Mouse (Mus musculus): ENCODE data around the gene Emb. TPM values are rescaled to one million over a fixed set of nuclear protein-coding genes. Genes with fewer than 3 reads are reported as not detected.
A peak's percentile ranks its signal among the peaks of the same experiment; 100 is the strongest.

Emb gene
- polyA plus RNA-seq, 1 experiment from 2014 or later: 58.1 TPM

DNA sequence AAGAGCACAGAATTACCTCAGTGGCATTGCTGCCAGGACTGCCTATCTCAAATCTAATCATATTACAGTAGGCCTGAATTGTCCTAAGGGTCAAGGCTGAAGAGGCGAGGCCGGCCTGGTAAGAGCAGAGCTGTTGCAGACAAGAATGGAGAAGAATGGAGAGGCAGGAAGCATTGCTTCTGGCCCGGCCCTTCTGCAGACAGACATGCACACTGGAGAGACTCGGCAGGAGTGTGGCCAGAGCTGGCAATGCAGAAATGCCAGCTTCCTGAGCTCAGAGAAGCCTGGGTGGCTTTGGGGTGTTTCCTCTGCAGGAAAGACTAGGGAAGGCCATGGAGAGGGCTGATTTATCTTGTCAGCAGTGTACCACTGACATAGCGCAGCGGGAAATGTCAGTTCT, 17.2 kb downstream of the Emb start:
- no peak overlapping the region for H3K27ac ChIP-seq (replicated peaks)
- H3K27me3 ChIP-seq (ENCODE audit: low read depth, poor library complexity, severe bottlenecking): no peaks in the 10 kb centered on the region
- 81% methylated on average over 6 of the region's 6 CpGs for WGBS
- no peak overlapping the region for H3K4me3 ChIP-seq
- no peaks in the 10 kb centered on the region for H3K9me3 ChIP-seq (replicated peaks)
- no peak for DNase-seq (ENCODE audit: low spot score)
- peaks cover 13% of the 10 kb centered on the region for H3K36me3 ChIP-seq
- peaks cover 19% of the 10 kb centered on the region for H3K4me1 ChIP-seq

DNA sequence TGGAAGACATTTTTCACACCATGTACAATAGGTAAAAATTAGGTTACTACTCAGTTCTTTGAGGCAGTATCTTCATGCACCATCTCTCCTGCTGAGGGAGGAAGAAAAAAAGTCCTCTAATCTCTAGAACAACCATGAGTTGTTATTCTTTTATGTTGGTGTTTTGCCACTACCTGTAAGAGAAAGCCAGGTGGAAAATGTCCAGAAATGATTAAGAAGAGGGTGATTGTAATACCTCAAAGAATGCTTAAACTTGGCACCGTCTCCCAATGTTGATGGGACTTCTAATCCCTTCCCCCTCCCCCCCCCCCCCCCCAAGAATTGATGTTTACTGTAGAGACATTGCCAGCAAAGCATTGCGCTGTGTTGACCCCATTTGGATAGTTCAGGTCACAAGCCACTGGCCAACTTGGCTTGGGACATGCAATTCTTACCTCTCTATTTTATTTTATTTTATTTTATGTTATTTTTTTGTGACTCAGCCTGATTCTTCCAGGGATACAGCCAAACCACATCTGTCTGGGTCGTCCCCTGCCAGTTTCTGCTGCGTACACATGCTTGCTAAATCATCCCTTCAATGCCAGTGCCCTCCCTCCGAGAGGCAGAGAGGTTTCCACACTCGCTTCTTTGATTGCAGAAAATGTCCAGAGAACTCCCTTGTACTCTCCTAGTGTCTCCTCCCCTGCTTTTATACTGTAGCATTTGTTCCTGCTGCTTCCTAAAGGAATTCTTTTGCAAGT, 22.2 kb downstream of the Emb start:
- H3K27ac ChIP-seq (replicated peaks): no peak overlapping the region
- H3K4me3 ChIP-seq: no peak overlapping the region
- WGBS: 89% methylated on average over 6 of the region's 6 CpGs
- DNase-seq (ENCODE audit: low spot score): no peak
- H3K4me1 ChIP-seq: peaks cover 10% of the 10 kb centered on the region
- H3K27me3 ChIP-seq (ENCODE audit: low read depth, poor library complexity, severe bottlenecking): no peaks in the 10 kb centered on the region
- peaks cover 22% of the 10 kb centered on the region for H3K36me3 ChIP-seq
- no peaks in the 10 kb centered on the region for H3K9me3 ChIP-seq (replicated peaks)

DNA sequence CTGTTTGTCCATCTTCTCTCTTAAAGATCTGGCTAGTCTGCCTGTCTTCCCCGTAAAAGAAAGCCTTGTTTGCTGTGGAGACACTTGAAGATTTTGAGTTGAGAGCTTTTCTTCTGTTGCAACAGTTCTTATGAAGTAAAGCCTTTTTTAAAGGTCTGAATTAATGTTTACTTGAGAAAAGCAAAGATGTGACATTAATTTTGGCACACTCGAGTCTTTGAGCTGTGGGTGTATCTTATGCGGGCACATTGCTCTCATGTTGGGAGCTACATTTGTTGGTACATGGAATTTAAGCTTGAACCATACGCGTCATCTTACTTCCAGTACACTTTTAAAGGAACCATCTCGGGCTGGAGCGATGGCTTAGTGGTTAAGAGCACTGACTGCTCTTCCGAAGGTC, 25.5 kb downstream of the Emb start:
- no peak overlapping the region for H3K27ac ChIP-seq (replicated peaks)
- H3K4me1 ChIP-seq: peaks cover 23% of the 10 kb centered on the region
- DNase-seq (ENCODE audit: low spot score): no peak
- no peak overlapping the region for H3K4me3 ChIP-seq
- H3K27me3 ChIP-seq (ENCODE audit: low read depth, poor library complexity, severe bottlenecking): no peaks in the 10 kb centered on the region
- H3K9me3 ChIP-seq (replicated peaks): no peaks in the 10 kb centered on the region
- H3K36me3 ChIP-seq: peaks cover 21% of the 10 kb centered on the region
- WGBS: 91% methylated on average over 8 of the region's 8 CpGs

DNA sequence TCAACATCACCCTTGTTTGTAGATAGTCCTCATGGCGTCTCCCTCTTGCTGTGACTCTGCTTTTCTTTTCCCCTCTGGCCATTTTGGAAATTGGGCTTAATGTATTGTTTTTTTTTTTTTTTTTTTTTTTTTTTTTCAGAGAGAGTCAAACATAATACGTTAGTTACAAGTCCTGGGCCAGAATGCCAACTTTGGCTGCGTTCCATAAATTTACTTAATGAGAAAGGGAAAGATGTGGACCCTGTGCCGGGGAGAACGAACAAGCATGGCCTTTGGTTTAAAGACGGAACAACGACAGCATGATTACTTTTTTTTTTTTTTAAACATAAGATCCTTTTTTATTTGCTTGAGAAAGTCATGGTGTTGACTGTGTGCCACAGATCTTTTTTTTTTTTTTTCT, 26.1 kb downstream of the Emb start:
- Histone ChIP-seq H3K27ac (replicated peaks) (no peak overlapping the region), H3K4me3 (no peak overlapping the region), H3K36me3 (peaks cover 19% of the 10 kb centered on the region), H3K9me3 (replicated peaks) (no peaks in the 10 kb centered on the region), H3K27me3 (ENCODE audit: low read depth, poor library complexity, severe bottlenecking) (no peaks in the 10 kb centered on the region), H3K4me1 (peaks cover 23% of the 10 kb centered on the region)
- WGBS: 82% methylated on average over 7 of the region's 7 CpGs
- DNase-seq (ENCODE audit: low spot score): no peak

DNA sequence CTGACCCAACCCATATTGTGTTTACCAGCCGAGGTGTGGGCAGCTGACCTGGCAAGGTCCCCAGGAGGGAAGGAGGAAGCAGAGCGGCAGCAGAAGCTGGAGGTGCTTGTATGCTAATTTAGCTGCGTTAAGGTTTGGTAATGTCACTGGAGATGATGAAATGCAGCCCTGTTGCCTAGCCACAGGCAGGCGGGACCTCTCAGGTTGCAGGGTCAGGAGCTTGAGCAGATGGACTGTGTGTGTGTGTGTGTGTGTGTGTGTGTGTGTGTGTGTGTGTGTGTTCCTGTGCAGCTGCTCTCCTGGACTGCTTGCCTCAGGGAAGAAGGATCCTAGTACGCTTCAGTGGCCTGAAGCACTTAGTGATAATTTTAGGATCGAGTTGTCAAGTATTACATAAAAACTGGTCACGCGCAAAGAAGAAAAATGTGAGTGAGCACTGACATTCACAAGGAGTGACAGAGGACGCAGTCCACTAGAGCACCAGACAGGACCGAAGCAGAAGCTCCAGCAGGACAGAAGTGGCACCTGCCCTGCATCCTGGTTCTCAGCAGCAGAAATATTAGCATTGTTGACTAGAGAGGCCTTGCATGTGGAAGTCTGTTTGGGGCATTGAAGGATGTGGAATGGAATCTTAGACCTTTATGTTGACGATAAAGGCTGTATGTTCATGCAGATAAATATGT, 27.3 kb downstream of the Emb start:
- Histone ChIP-seq H3K9me3 (replicated peaks) (no peaks in the 10 kb centered on the region), H3K4me1 (peaks cover 23% of the 10 kb centered on the region), H3K4me3 (no peak overlapping the region), H3K27me3 (ENCODE audit: low read depth, poor library complexity, severe bottlenecking) (no peaks in the 10 kb centered on the region), H3K36me3 (peaks cover 19% of the 10 kb centered on the region), H3K27ac (replicated peaks) (peak overlapping the region; percentile 71)
- DNase-seq (ENCODE audit: low spot score): peak; percentile 51
- WGBS: 66% methylated on average over 11 of the region's 11 CpGs

DNA sequence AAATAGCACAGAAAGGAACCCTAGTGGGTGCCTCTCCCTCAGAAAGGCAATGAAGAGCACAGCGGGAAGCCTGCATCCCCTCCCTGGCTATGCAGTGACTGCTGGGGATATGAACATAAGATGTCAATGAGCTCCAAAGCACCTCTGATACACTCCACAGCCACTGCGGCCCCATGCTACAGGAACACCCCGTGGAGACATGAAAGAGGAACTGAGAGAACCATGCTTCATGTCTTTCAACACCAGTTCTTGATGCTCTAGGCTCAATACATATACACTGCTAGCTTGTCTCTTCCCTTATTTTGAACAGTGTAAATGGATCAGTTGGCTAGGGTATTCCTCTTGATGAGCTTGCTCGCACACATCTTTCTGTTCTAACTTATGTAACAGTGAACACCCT, 28.8 kb downstream of the Emb start:
- Histone ChIP-seq H3K4me1 (peaks cover 20% of the 10 kb centered on the region), H3K27ac (replicated peaks) (0 out of 2 replicates have a peak overlapping the region, but pooled peaks have one; percentile 38), H3K4me3 (no peak overlapping the region), H3K9me3 (replicated peaks) (no peaks in the 10 kb centered on the region), H3K27me3 (ENCODE audit: low read depth, poor library complexity, severe bottlenecking) (no peaks in the 10 kb centered on the region), H3K36me3 (peaks cover 19% of the 10 kb centered on the region)
- DNase-seq (ENCODE audit: low spot score): no peak
- 88% methylated on average over 4 of the region's 4 CpGs for WGBS

DNA sequence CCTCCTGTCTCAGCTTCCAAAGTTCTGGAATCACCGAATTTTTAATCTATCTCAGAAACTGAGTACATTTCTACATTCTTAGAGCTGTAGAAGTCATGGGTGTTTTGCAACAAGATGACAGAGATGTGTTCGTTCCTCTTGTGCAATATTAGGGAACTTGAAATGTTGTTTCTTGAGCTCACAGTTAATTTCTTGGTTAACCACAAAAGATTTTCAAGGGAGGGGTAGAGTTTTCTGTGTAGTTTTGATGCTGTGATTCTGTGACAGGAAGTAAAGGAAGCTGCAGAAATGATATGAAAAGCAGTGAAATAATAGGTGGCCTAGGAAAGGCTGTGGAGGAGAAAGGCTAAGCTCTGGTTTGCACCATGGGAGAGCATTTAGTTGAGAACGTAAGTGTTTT, 33.7 kb downstream of the Emb start:
- Histone ChIP-seq H3K27me3 (ENCODE audit: low read depth, poor library complexity, severe bottlenecking) (no peaks in the 10 kb centered on the region), H3K36me3 (0 out of 2 replicates have a peak, but pooled peaks cover 7% of the 10 kb centered on the region), H3K27ac (replicated peaks) (no peak overlapping the region), H3K4me1 (peaks cover 9% of the 10 kb centered on the region; the same call in 1 of the 2 replicates), H3K9me3 (replicated peaks) (no peaks in the 10 kb centered on the region), H3K4me3 (no peak overlapping the region)
- no peak for DNase-seq (ENCODE audit: low spot score)
- 91% methylated on average over 3 of the region's 3 CpGs for WGBS

DNA sequence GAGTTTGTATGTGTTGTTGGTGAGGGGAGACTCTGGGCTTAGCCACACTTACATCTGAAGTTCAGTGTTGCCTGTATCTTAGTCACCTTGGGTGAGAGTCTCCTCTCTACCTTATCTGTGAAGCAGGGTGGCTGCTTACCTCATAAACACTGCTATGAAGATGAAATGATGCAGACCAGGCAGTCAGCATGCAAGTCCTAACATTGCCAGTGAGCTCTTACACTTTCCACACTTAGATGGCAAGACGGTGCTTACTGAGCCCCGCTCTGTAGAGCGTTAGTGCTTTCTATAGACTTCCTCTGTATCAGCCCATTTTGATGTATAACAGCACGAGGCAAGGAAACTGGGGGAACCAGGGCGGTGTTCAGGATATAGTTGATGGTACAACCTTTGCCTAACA, 34.3 kb downstream of the Emb start:
- Histone ChIP-seq H3K27me3 (ENCODE audit: low read depth, poor library complexity, severe bottlenecking) (no peaks in the 10 kb centered on the region), H3K4me1 (peaks cover 12% of the 10 kb centered on the region; the same call in 1 of the 2 replicates), H3K36me3 (0 out of 2 replicates have a peak, but pooled peaks cover 7% of the 10 kb centered on the region), H3K9me3 (replicated peaks) (no peaks in the 10 kb centered on the region), H3K27ac (replicated peaks) (no peak overlapping the region), H3K4me3 (no peak overlapping the region)
- DNase-seq (ENCODE audit: low spot score): no peak
- 94% methylated on average over 5 of the region's 5 CpGs for WGBS

DNA sequence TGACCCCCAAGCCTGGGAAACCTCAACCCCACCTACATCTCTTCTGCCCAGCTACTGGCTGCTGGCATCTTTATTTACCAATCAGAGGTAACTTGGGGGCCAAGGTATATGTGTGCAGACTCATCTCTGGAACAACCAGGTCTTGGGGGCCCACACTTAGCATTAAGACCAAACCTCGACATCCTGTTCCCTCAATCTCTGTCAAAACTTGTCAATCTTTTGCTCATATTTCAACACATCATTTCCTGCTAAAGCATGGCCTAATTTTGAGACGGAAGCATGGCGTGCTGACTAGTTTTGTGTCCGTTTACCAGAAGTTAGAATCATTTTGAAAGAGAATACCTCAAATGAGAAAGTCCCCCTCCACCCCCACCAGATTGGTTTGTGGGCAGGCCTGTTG, 52.4 kb downstream of the Emb start:
- WGBS: 92% methylated on average over 4 of the region's 4 CpGs
- Histone ChIP-seq H3K4me1 (peaks cover 2% of the 10 kb centered on the region; the same call in 1 of the 2 replicates), H3K27me3 (ENCODE audit: low read depth, poor library complexity, severe bottlenecking) (no peaks in the 10 kb centered on the region), H3K4me3 (no peak overlapping the region), H3K36me3 (peaks cover 42% of the 10 kb centered on the region), H3K9me3 (replicated peaks) (no peaks in the 10 kb centered on the region), H3K27ac (replicated peaks) (no peak overlapping the region)
- DNase-seq (ENCODE audit: low spot score): no peak

DNA sequence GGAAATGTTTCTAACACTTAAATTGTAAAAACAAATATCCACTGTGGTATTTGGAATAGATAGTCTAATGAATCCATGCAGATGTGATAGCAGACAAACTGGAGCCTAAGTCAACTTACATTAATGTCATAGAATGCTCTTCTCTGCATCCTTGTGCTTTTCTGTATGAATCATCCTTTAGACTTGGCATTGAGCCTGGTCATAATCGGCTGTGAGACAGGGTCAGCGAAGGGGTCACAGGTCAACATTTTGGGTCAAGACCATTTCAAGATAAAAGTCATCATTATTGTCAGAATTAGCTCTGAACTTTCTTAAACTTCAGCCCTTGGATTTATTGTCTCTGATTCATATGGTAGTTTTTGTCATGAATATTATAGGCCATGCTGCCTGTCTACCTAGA, 57.8 kb downstream of the Emb start:
- Histone ChIP-seq H3K4me1 (peaks cover 7% of the 10 kb centered on the region; the same call in 1 of the 2 replicates), H3K27me3 (ENCODE audit: low read depth, poor library complexity, severe bottlenecking) (no peaks in the 10 kb centered on the region), H3K9me3 (replicated peaks) (no peaks in the 10 kb centered on the region), H3K4me3 (no peak overlapping the region), H3K36me3 (peaks cover 54% of the 10 kb centered on the region), H3K27ac (replicated peaks) (no peak overlapping the region)
- 73% methylated on average over 2 of the region's 2 CpGs for WGBS
- no peak for DNase-seq (ENCODE audit: low spot score)

DNA sequence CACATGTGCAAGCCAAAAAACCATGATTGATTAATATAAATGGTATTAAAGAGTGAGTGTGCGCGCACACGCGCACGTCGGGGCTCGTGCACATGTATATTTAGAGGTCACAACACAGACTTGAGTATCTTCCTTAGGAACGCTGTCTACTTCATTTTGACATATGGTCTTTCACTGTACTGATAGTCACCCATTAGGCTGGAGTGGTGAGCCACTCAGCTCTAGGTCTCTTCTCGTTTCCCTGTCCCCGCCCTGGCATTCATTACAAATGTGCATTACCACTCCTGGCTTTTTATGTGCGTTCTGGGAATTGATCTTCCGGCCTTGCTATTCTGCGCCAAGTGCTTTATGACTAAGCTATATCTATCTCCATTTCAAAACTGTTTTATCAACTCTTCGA, 59.6 kb downstream of the Emb start:
- no peak for DNase-seq (ENCODE audit: low spot score)
- H3K27ac ChIP-seq (replicated peaks): no peak overlapping the region
- 93% methylated on average over 14 of the region's 14 CpGs for WGBS
- no peaks in the 10 kb centered on the region for H3K9me3 ChIP-seq (replicated peaks)
- H3K27me3 ChIP-seq (ENCODE audit: low read depth, poor library complexity, severe bottlenecking): no peaks in the 10 kb centered on the region
- H3K4me3 ChIP-seq: no peak overlapping the region
- H3K4me1 ChIP-seq: peaks cover 7% of the 10 kb centered on the region; the same call in 1 of the 2 replicates
- peaks cover 55% of the 10 kb centered on the region for H3K36me3 ChIP-seq

DNA sequence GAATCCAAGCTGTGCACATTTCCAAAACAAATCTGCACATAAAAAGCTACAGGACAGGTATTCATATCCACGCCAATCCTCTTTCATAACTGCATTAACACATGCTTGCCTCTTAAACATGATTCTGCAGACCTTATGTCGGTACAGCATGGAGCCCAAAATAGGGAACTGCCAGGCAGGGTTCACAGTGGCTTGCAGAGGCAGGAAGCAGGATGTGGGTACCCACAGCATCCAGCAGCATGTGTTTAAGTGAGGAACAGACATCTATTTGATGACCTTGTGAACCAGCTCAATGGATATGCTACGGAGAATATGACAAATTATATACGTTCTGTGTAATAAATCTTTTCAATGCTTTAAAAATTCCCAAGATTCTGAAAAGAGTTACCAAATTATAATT, 75.7 kb downstream of the Emb start:
- 90% methylated on average over 4 of the region's 4 CpGs for WGBS
- no peaks in the 10 kb centered on the region for H3K27me3 ChIP-seq (ENCODE audit: low read depth, poor library complexity, severe bottlenecking)
- H3K27ac ChIP-seq (replicated peaks): no peak overlapping the region
- H3K36me3 ChIP-seq: no peaks in the 10 kb centered on the region
- no peaks in the 10 kb centered on the region for H3K9me3 ChIP-seq (replicated peaks)
- H3K4me3 ChIP-seq: no peak overlapping the region
- no peaks in the 10 kb centered on the region for H3K4me1 ChIP-seq
- no peak for DNase-seq (ENCODE audit: low spot score)

DNA sequence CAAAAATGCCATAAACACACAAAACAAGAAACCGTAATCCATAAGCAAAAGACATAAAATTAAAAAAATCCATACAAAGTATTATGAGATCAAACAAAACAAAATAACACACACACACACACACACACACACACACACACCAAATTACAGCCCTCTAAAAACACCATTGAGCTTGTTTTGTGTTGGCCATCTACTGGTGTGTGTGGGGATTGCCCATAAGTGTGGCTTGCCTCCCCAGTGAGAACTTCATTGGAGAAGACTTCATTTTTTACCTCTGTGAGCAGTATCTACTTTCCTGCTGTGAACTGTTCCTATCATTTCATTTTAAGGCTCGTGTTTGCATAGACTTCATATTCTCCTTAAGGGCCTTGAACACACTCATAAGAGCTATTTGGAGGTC, 78.6 kb downstream of the Emb start:
- WGBS: 92% methylated on average over 2 of the region's 2 CpGs
- H3K27ac ChIP-seq (replicated peaks): no peak overlapping the region
- peaks cover 4% of the 10 kb centered on the region; the same call in 1 of the 2 replicates for H3K4me1 ChIP-seq
- H3K9me3 ChIP-seq (replicated peaks): no peaks in the 10 kb centered on the region
- H3K27me3 ChIP-seq (ENCODE audit: low read depth, poor library complexity, severe bottlenecking): no peaks in the 10 kb centered on the region
- no peak for DNase-seq (ENCODE audit: low spot score)
- no peak overlapping the region for H3K4me3 ChIP-seq
- H3K36me3 ChIP-seq: no peaks in the 10 kb centered on the region
